Mouse (Mus musculus) embryonic fibroblast, embryonic 13.5 days (primary cell): Measurements from ENCODE around the gene Sdha.

Experiments
- CTCF ChIP-seq: IDR thresholded peaks from 2 replicates; pipeline ENCODE4 v1.5.1; 2011; ENCODE audit warnings: mild to moderate bottlenecking, control low read depth, low read length, moderate library complexity, borderline replicate concordance; ENCODE audit not compliant: insufficient read depth
- POLR2A ChIP-seq: IDR thresholded peaks from 2 replicates; pipeline ENCODE4 v1.6.1; 2011; ENCODE audit warnings: low read depth, mild to moderate bottlenecking, control low read depth, low read length, moderate library complexity

GRCm38 (mm10) chr13:74289646-74290045 lies 60.4 kb downstream of the Sdha start:
- TF ChIP-seq CTCF = no peak
- no peak for TF ChIP-seq POLR2A
